Mouse (Mus musculus) urinary bladder, postnatal 14 days (tissue): ENCODE measurements at regions not wholly inside any gene's neighbourhood (a gene's known extent, or its start where the extent isn't known, plus 50 kb on each side); places are given as distances from the start of the nearest gene placed in this dataset.

Experiments used
- DNase-seq: peaks from one replicate; pipeline ENCODE4 v3.0.0; 2021; ENCODE audit warnings: low spot score

- DNase-seq, result no peak
These were observed 511.9 kb upstream of the Adgra3 start for GRCm38 (mm10) chr5:50570701-50571100.

GRCm38 (mm10) chr5:50551125-50551524 lies 492.3 kb upstream of the Adgra3 start:
- DNase-seq, result no peak

DNA sequence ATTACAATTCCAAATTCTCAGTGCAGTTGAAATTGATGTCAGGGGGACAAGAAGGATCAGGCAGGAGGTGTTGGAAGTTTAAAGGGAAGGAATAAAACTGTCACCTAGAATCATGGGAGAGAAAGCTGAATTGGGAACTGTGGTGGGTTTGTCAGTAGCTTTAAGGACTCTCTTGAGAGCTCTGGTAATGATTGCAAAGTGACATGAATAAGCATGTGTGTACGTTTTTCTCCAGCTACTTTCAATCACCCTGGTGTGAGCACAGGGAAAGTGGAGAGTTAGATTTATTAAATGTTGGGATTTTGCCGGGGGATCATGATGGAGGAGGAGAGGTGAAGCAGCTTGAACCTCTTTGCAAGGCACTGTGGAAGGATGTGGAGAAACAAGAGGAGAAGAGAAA lies 453.7 kb upstream of the Adgra3 start:
- no peak for DNase-seq

DNA sequence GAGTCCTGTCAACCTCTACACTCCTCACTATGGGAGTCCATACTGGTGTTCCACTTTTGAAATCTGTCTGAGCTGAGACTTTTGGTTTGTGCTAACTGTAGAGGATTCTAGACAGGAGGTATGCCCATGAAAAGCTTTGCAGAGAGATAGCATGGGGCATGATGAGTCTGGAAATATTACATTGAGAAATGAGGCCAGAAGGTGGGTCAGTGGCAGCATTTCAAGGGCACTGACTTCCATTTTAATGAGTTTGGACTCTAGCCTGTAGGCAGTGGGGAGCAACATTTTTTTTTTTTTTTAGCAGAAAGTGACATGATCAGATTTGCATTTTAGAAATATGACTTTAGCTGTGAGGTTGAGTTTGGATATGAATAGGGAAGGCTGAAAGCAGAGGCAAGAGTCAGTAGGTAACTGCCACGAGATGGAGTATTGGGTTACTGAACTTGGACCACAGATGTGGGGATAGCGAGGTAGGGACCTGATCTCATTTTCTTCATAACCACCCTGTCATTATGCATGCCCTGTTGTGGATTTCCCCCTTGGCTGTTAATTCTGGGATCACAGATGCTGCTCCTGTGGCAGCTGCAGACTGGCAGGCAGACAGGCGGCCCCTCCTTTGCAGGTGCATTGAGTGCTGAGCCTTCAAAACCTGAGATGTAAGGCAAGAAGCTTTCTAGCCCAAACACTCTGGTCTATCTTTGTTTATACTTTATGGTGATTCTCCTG lies 451.1 kb upstream of the Adgra3 start:
- DNase-seq, result no peak

- DNase-seq, result no peak
These were observed 431.4 kb upstream of the Adgra3 start for GRCm38 (mm10) chr5:50490223-50490622.

DNA sequence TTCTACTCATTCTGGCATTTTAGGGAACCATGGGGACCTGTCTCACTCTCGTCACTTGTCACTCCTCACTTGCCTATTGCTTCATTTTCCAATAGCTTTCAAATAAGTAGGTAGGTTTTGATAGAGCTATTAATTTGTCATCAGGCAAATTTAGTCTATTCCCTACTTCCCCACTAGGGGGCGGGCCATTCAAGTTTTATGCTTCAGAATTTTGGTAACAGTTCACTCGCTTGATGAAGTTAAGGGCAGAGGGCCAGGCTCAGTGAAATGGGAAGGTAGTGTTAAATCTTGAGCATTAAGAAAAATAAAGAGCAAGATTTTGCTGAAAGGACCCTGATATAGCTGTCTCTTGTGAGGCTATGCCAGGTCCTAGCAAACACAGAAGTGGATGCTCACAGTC lies 418.2 kb upstream of the Adgra3 start:
- peak; percentile 21 for DNase-seq

DNA sequence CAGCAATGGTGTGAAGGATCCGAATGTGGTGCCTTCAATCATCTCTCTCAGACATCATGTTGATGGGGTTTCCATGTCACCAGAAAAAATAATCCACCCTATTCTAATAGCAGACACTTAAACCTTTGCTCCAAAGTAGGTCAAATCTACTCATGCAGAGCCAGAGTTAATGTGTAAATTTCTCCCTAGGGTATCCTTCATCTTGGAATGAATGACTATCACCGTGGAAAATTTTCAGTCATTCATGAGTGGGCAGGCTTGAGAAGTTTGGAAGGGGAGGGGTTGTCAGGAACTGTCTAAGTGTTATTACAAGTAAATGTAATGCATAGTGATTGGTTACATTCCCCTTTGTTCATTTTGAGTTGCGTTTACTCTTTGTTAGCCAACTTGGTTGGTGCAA lies 402.7 kb upstream of the Adgra3 start:
- DNase-seq, result no peak

DNA sequence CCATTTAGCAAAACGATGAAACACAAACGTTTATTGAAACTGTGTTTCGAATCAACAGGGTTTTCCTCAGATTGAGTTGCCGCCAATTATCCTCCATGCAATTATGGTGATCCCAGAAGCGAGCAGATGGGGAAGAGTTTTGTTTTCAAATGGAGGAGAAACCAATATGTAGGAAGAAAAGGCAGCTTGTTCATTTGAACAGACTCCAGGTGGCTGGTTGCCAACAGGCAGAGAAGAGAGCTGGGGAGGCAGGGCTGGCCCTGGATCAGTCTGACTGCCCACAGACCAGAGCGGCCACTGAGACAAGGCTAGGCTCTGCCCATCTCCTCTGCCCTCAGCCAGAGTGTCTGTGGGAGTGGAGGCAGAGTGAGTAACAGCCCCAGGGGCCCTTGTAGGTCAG lies 398.8 kb upstream of the Adgra3 start:
- DNase-seq, result peak; percentile 2

DNA sequence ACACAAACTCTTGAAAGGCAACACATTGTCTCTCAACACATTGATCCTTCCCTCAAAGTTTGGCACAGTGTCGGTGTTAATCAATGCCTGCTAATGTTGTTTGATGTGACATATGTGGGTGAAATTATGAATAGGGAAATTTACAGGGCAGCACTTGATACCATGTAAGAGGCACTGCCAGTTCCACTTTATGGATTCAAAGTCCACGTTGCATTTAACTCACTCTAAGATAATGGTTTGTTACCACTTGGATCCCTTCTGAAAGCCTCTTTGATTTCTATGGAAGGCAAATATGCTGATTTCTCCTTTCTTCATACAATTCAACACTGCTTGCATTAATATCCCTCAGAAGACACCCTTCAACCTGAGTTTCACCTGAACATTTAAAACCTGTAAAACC lies 395.6 kb upstream of the Adgra3 start:
- no peak for DNase-seq

DNA sequence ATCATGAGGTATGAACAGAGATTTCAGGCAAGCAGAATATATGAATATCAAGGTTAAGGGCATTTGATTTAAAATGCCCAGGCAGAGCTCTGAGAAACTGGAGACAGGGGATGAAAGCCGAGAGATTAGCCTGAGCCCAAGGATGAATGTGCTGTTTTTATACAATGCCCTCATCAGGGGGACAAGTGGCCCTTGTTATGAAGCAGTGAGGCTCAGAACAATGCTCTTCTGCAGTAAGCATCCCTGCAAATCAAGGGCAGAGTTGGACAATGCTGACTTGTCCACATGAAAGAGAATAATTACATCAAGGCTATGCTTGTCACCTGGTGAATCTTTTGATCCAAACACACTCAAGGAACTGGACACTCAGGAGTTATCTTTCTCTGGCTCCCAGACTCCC lies 348.1 kb upstream of the Adgra3 start:
- no peak for DNase-seq

- no peak for DNase-seq
These were observed 347.7 kb upstream of the Adgra3 start for GRCm38 (mm10) chr5:50406520-50406919.
